Mouse (Mus musculus) mature B cell (primary cell): ENCODE measurements around the gene Dusp16.
"Not testable (repeated sequence)": the region's sequence is repeated elsewhere in the genome, so short reads cannot be mapped to it uniquely, and the experiment has no call there.

Experiments used
- in situ Hi-C: fragments of 300-500 bp; cut with MboI; formaldehyde crosslinking; loops from 2 replicates; pipeline ENCODE4 v1.14.3; 2019

Gene Dusp16

GRCm38 (mm10) chr6:134696554-134696953, 95.9 kb downstream of the Dusp16 start:
- in situ Hi-C loops, result no loop called here

- in situ Hi-C loops, result no loop called here
Measured at GRCm38 (mm10) chr6:134696146-134696545, 96.3 kb downstream of the Dusp16 start.

GRCm38 (mm10) chr6:134695625-134696024, 96.8 kb downstream of the Dusp16 start:
- in situ Hi-C loops, result no loop called here

GRCm38 (mm10) chr6:134694988-134695387, 97.4 kb downstream of the Dusp16 start:
- in situ Hi-C loops, result no loop called here

GRCm38 (mm10) chr6:134694498-134694897, 97.9 kb downstream of the Dusp16 start:
- in situ Hi-C loops, result no loop called here

GRCm38 (mm10) chr6:134685515-134685914, 106.9 kb downstream of the Dusp16 start:
- in situ Hi-C loops, result no loop called here

GRCm38 (mm10) chr6:134685040-134685439, 107.4 kb downstream of the Dusp16 start:
- in situ Hi-C loops, result no loop called here

GRCm38 (mm10) chr6:134684354-134684915, 108.0 kb downstream of the Dusp16 start:
- in situ Hi-C loops, result no loop called here

- in situ Hi-C loops, result not testable (repeated sequence)
Measured at GRCm38 (mm10) chr6:134679330-134679729, 113.1 kb downstream of the Dusp16 start.

- in situ Hi-C loops, result no loop called here
Measured at GRCm38 (mm10) chr6:134678037-134678436, 114.4 kb downstream of the Dusp16 start.

GRCm38 (mm10) chr6:134677504-134677903, 114.9 kb downstream of the Dusp16 start:
- in situ Hi-C loops, result no loop called here

GRCm38 (mm10) chr6:134673712-134674111, 118.7 kb downstream of the Dusp16 start:
- in situ Hi-C loops, result loop anchor here (25.0 kb wide), 1 partner anchor 189 kb away; no protein-coding TSS in a partner anchor

- in situ Hi-C loops, result loop anchor here (25.0 kb wide), 1 partner anchor 191 kb away; no protein-coding TSS in a partner anchor
Measured at GRCm38 (mm10) chr6:134670881-134671411, 121.5 kb downstream of the Dusp16 start.

GRCm38 (mm10) chr6:134669179-134669865, 123.1 kb downstream of the Dusp16 start:
- in situ Hi-C loops, result loop anchor here (25.0 kb wide), 1 partner anchor 193 kb away; no protein-coding TSS in a partner anchor

GRCm38 (mm10) chr6:134668519-134668918, 123.9 kb downstream of the Dusp16 start:
- in situ Hi-C loops, result loop anchor here (25.0 kb wide), 1 partner anchor 194 kb away; no protein-coding TSS in a partner anchor

- in situ Hi-C loops, result loop anchor here (25.0 kb wide), 1 partner anchor 196 kb away; no protein-coding TSS in a partner anchor
Measured at GRCm38 (mm10) chr6:134665817-134666216, 126.6 kb downstream of the Dusp16 start.
